Mouse (Mus musculus) spleen, adult 2 months (tissue): ENCODE data around the gene Fancl.

ENCODE experiments used
- CTCF ChIP-seq: fragments of 200-500 bp; IDR thresholded peaks from 2 replicates; pipeline ENCODE4 v1.5.1; 2011; ENCODE audit warnings: mild to moderate bottlenecking, inconsistent platforms; ENCODE audit not compliant: insufficient read depth, insufficient read length, insufficient replicate concordance; ENCODE audit errors: extremely low read depth
- POLR2A ChIP-seq: fragments of 200-500 bp; IDR thresholded peaks from 2 replicates; pipeline ENCODE4 v1.6.1; 2011; ENCODE audit warnings: low read depth, low read length, inconsistent platforms

DNA sequence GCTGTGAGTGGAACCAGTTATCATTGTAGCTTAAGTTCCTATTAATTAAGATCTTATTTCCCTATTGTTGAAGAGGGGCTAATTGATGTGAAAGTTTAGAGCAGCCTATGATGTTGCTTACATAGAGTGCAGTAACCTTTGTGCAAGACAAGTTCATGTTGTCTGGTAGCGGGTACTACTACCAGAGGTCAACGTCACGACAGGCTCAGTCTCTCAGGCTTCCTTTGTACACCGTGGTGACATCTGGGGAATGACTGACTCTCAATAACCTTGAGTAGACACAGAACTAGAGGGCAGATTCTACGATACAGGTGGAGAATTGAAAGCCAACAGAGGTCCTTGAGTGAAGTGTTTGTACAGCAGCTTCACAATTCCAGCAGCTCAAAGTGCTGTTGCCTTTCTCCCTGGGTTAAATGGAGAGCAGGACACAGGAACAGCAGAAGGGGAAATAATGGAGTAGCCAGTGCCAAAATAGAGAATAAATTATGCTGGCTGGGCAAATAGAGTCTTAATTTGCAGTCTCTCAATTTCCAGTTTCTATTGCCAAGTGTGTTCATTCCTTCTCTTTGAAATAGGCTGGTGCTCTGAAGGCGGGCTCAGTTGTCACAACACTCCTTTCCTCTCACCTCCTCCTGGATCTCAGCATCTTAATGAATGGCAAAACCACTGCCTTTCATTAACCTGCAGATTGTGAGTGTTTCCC lies 91.3 kb downstream of the Fancl start:
- TF ChIP-seq POLR2A (no peak), CTCF (no peak)
